ENCODE assay signal across 20 mouse cellular contexts in genomic region chr11:116512987-116513386, GRCm38 (mm10). TPM values are rescaled to one million over a fixed set of nuclear protein-coding genes. Genes with fewer than 3 reads are reported as not detected.
"Had no signal": no experiment of that assay in that cellular context is flagged by ENCODE, and none has a peak within 500 bp of the region (broad histone marks: within the 10 kb centered on the region; RNA-seq: fewer than 3 reads in every experiment).

No protein-coding gene starts in this region.

- H3K27me3 ChIP-seq: neural tube, embryonic 15.5 days had no signal

- ATAC-seq: midbrain, embryonic 16.5 days had no signal

- H3K27ac ChIP-seq: midbrain, embryonic 10.5 days; midbrain, embryonic 12.5 days; neural tube, embryonic 13.5 days; neural tube, embryonic 15.5 days had no signal

- H3K36me3 ChIP-seq: midbrain, embryonic 10.5 days; midbrain, embryonic 12.5 days; neural tube, embryonic 13.5 days; neural tube, embryonic 15.5 days had no signal

- H3K4me2 ChIP-seq: lung, embryonic 14.5 days; midbrain, embryonic 12.5 days; neural tube, embryonic 13.5 days; neural tube, embryonic 15.5 days had no signal

- H3K9me3 ChIP-seq: midbrain, embryonic 10.5 days; midbrain, embryonic 12.5 days; neural tube, embryonic 13.5 days; neural tube, embryonic 15.5 days had no signal

- H3K9ac ChIP-seq: lung, embryonic 14.5 days; midbrain, embryonic 12.5 days; neural tube, embryonic 13.5 days; neural tube, embryonic 15.5 days had no signal

- DNase-seq: lung, embryonic 14.5 days; lung, postnatal 4 days; midbrain, embryonic 14.5 days; retina, postnatal 1 day; right cerebral cortex, adult 18-20 months; right cerebral cortex, postnatal 25 days; right cerebral cortex, postnatal 4 days; spleen, adult 18-20 months; thymus, adult 18-20 months; thymus, postnatal 14 days; thymus, postnatal 36 days had no signal

- H3K4me3 ChIP-seq: midbrain, embryonic 10.5 days; midbrain, embryonic 12.5 days; myocyte; neural tube, embryonic 13.5 days; neural tube, embryonic 15.5 days had no signal

RNA-seq across cellular contexts. Expression of gene Qrich2, which starts 46.9 kb away (rescaled TPM):
- total RNA-seq: megakaryocyte-erythroid progenitor cell, adult 5-6 weeks had no signal
- polyA plus RNA-seq: liver, embryonic 16.5 days; midbrain, embryonic 12.5 days; midbrain, embryonic 14.5 days; myocyte; neural tube, embryonic 13.5 days; neural tube, embryonic 15.5 days; stomach, embryonic 14.5 days had no signal
